Comparison of ENCODE assay signal across 10 mouse cellular contexts in the genomic region with DNA sequence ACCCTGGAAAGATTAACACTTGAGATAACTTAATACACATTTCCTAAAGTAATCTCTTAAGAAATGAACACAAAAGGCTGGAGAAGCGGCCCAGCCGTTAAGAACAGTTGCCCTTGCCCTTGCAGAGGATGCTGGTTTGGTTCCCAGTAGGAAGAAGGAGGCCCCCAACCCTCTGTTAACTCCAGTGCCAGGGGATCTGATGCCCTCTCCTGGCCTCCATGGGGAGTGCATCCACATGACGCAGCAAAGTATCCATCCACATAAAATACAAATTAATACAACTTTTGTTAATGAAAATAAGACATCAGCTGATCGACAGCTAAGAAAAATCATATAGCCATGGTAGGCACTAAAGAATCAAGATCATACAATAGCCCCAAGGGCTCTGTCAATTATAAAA. TPM values are rescaled to one million over a fixed set of nuclear protein-coding genes. Genes with fewer than 3 reads are reported as not detected.
DNase-seq lines count a peak whose midpoint lies in the region; ATAC-seq and TF ChIP-seq lines count a peak whose summit lies in the region.
"Had no signal": no experiment of that assay in that cellular context is flagged by ENCODE, and none has a peak within 500 bp of the region (broad histone marks: within the 10 kb centered on the region; RNA-seq: fewer than 3 reads in every experiment).

No protein-coding gene starts in this region.

- no peaks in the 10 kb centered on the region for H3K27me3 ChIP-seq in heart, postnatal 0 days (ENCODE audit: control insufficient read depth, insufficient read depth, low read length)
- H3K27me3 ChIP-seq in heart, embryonic 12.5 days (replicated peaks) = no peaks in the 10 kb centered on the region

- 88% methylated on average over 4 of the region's 4 CpGs for WGBS in heart, postnatal 0 days
- WGBS in heart, embryonic 12.5 days = 81% methylated on average over 4 of the region's 4 CpGs
- 88% methylated on average over 4 of the region's 4 CpGs for WGBS in lung, adult 2 months

- TF ChIP-seq POLR2A in lung, adult 2 months (IDR thresholded peaks at IDR 0.05; ENCODE audit: borderline replicate concordance, extremely low read depth, low read depth, low read length) = no peak

- no peak overlapping the region for H3K27ac ChIP-seq in heart, postnatal 0 days (ENCODE audit: low read depth)
- no peak overlapping the region for H3K27ac ChIP-seq in heart, embryonic 12.5 days (ENCODE audit: poor library complexity, severe bottlenecking)
- H3K27ac ChIP-seq in ES-E14 (ENCODE audit: insufficient read depth, low read depth, low read length, poor library complexity, severe bottlenecking) = no peak overlapping the region
- H3K27ac ChIP-seq: hindbrain, embryonic 14.5 days had no signal

- no peak overlapping the region for H3K4me3 ChIP-seq in heart, postnatal 0 days (ENCODE audit: low read depth, low read length)
- no peak overlapping the region for H3K4me3 ChIP-seq in heart, embryonic 12.5 days
- no peak overlapping the region for H3K4me3 ChIP-seq in lung, adult 2 months (replicated peaks; ENCODE audit: extremely low read depth, low read depth, low read length)
- no peak overlapping the region for H3K4me3 ChIP-seq in ES-E14 (ENCODE audit: insufficient read depth in 1 of 2, low read depth in 1 of 2, low read length in 2 of 2, poor library complexity in 1 of 2, severe bottlenecking in 1 of 2)

- TF ChIP-seq EP300 in heart, postnatal 0 days (IDR thresholded peaks at IDR 0.05; ENCODE audit: low read depth) = no peak

- no peaks in the 10 kb centered on the region for H3K36me3 ChIP-seq in heart, postnatal 0 days (replicated peaks; ENCODE audit: control insufficient read depth, insufficient read depth, low read length)
- 0 out of 2 replicates have a peak, but pooled peaks cover 5% of the 10 kb centered on the region for H3K36me3 ChIP-seq in heart, embryonic 12.5 days
- H3K36me3 ChIP-seq in ES-E14 (ENCODE audit: control insufficient read depth, insufficient read depth, low read length, poor library complexity, severe bottlenecking) = no peaks in the 10 kb centered on the region

- no peaks in the 10 kb centered on the region for H3K9me3 ChIP-seq in heart, postnatal 0 days (replicated peaks; ENCODE audit: control insufficient read depth, low read length)
- H3K9me3 ChIP-seq in heart, embryonic 12.5 days (replicated peaks) = no peaks in the 10 kb centered on the region
- no peaks in the 10 kb centered on the region for H3K9me3 ChIP-seq in ES-E14 (ENCODE audit: control insufficient read depth, insufficient read depth, low read depth, low read length)

- peak; percentile 29; the same call in 1 of the 2 replicates for TF ChIP-seq CTCF in heart, postnatal 0 days (IDR thresholded peaks at IDR 0.05; ENCODE audit: low read depth)
- 0 out of 2 replicates have a peak, but pooled peaks have one; percentile 7 for TF ChIP-seq CTCF in lung, adult 2 months (IDR thresholded peaks at IDR 0.05; ENCODE audit: insufficient read depth, low read length)

- no peak overlapping the region for H3K9ac ChIP-seq in heart, postnatal 0 days (replicated peaks; ENCODE audit: low read depth, low read length)
- no peak overlapping the region for H3K9ac ChIP-seq in heart, embryonic 12.5 days
- H3K9ac ChIP-seq in ES-E14 (ENCODE audit: insufficient read depth, low read depth, low read length, poor library complexity, severe bottlenecking) = no peak overlapping the region
- H3K9ac ChIP-seq: hindbrain, embryonic 14.5 days had no signal

- no peak for ATAC-seq in heart, postnatal 0 days (ENCODE audit: insufficient read depth, low read depth)
- ATAC-seq in heart, embryonic 12.5 days (ENCODE audit: insufficient number of reproducible peaks, low FRiP score) = no peak
- 0 out of 2 replicates have a peak, but pooled peaks have one; percentile 40 for ATAC-seq in megakaryocyte progenitor cell, adult 5-6 weeks (replicated peaks; ENCODE audit: poor library complexity)

- peaks cover 5% of the 10 kb centered on the region; the same call in 1 of the 2 replicates for H3K4me1 ChIP-seq in heart, postnatal 0 days (ENCODE audit: control insufficient read depth, insufficient read depth)
- peaks cover 20% of the 10 kb centered on the region for H3K4me1 ChIP-seq in heart, embryonic 12.5 days (replicated peaks)
- H3K4me1 ChIP-seq in lung, adult 2 months (ENCODE audit: control insufficient read depth, insufficient read depth, low read length) = peaks cover 4% of the 10 kb centered on the region; the same call in 1 of the 2 replicates
- no peaks in the 10 kb centered on the region for H3K4me1 ChIP-seq in ES-E14 (ENCODE audit: control insufficient read depth in 2 of 2, insufficient read depth in 2 of 2, low read length in 2 of 2, poor library complexity in 1 of 2)

- no peak for DNase-seq in heart, postnatal 0 days (ENCODE audit: low spot score)
- no peak for DNase-seq in lung, adult 2 months
- no peak for DNase-seq in lung, postnatal 10 days
- DNase-seq in ES-E14 (ENCODE audit: low read depth, low spot score) = no peak
- no peak for DNase-seq in spleen, postnatal 36 days (ENCODE audit: low spot score in 2 of 2)
- DNase-seq: right cerebral cortex, postnatal 4 days had no signal

- no peak overlapping the region for H3K4me2 ChIP-seq in heart, postnatal 0 days (ENCODE audit: low read depth, low read length)
- no peak overlapping the region for H3K4me2 ChIP-seq in heart, embryonic 12.5 days
- H3K4me2 ChIP-seq: heart, embryonic 11.5 days; hindbrain, embryonic 14.5 days had no signal

- in situ Hi-C loops in ES-E14 (cut with MboI; ENCODE audit: low sequenced_read_pairs in 2 of 2, unreplicated experiment in 2 of 2) = loop anchor here (25.0 kb wide), 1 partner anchor 339 kb away; no protein-coding TSS in a partner anchor

TF ChIP-seq in ES-E14, 5 proteins besides CTCF, POLR2A, EP300 and RAD21:
- TF ChIP-seq MAFK (IDR thresholded peaks at IDR 0.05; ENCODE audit: insufficient read depth, low read depth, low read length) (peak; percentile 27; the same call in 1 of the 2 replicates), HCFC1 (IDR thresholded peaks at IDR 0.05; ENCODE audit: borderline replicate concordance, insufficient read depth, low read length) (no peak), ZNF384 (IDR thresholded peaks at IDR 0.05; ENCODE audit: low read depth, low read length) (no peak)

RNA-seq across cellular contexts. Expression of a gene that starts 33.6 kb away (rescaled TPM):
- total RNA-seq in heart, postnatal 0 days (2014; rRNA removed; ENCODE audit: low replicate concordance) = 15.7 and 17.4 TPM in 2 replicates
- polyA plus RNA-seq in heart, postnatal 0 days (2015; fragmentation: Nextera tagmentation; extraction: Ambion mirVana) = 20.0 and 20.3 TPM in 2 replicates
- 37.7 and 39.5 TPM in 2 replicates for polyA plus RNA-seq in heart, embryonic 12.5 days (2016; fragmentation: Nextera tagmentation; extraction: Ambion mirVana)
- 5.3 and 6.8 TPM in 2 replicates for polyA plus RNA-seq in lung, adult 2 months (2012; rRNA removed)
- 24.9 and 31.2 TPM in 2 replicates for total RNA-seq in ES-E14 (2012; rRNA removed)
- 22.9 and 27.6 TPM in 2 replicates for total RNA-seq in megakaryocyte progenitor cell, adult 5-6 weeks (2015)
- 20.9 and 33.1 TPM in 2 replicates for total RNA-seq in megakaryocyte progenitor cell, adult 5-6 weeks (2017)
